Mouse (Mus musculus) kidney, postnatal 4 days (tissue): ENCODE measurements around the gene Nup54.

Experiments
- DNase-seq, 2 experiments: peaks; one replicate each; pipeline ENCODE4 v3.0.0; 2021; ENCODE audit warnings: mixed read lengths in 2 of 2

Nup54 gene

DNA sequence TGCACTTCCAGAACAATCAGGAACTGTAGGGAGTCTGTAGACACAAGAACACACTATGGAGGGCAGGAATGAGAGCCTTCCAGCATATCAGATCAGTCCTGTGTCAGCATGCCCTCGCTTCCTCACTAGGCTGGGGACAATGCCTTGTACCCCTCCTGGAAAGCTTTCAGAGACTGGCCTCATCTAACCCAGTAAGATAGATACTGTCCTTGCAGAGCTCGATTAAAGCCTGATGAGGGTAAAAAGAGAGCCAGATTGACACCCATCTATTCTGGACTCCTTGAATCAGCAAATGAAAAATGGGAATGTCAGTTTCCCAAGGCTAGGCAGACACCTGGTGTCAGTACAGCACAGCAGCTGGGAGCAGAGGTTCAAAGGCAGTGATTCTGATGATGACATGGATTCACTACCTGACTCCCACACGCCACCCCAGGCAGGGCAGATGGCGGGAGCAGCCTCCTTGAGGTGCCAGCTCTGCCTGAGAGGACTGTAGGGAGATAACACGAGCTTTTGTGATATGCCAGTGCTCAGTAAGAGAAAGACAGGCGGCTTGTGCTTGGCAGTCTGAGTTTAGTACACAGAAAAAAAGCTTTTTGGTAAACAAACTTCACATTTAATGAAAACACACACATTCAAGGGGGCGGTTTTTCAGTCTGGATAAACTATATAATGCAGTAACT lies 23.4 kb downstream of the Nup54 start:
- no peak for DNase-seq

DNA sequence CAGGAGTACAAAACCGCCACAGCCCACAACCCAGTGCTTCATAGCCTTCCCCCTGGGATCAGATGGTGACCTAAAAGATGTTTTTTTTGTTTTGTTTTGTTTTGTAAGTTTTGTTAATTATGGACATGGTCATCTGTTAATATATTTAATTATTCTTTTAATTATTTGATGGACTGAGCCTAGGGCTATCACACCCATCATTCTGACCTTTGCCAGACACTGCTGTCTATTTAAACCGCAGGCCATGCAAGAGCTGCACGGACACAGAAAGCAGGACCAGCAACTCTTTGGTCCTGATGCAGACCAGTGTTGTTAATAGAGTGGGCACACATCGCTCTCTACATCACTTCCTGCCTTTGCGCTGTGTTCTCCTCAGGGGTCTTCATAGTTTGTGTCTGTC lies 24.5 kb downstream of the Nup54 start:
- DNase-seq = no peak

DNA sequence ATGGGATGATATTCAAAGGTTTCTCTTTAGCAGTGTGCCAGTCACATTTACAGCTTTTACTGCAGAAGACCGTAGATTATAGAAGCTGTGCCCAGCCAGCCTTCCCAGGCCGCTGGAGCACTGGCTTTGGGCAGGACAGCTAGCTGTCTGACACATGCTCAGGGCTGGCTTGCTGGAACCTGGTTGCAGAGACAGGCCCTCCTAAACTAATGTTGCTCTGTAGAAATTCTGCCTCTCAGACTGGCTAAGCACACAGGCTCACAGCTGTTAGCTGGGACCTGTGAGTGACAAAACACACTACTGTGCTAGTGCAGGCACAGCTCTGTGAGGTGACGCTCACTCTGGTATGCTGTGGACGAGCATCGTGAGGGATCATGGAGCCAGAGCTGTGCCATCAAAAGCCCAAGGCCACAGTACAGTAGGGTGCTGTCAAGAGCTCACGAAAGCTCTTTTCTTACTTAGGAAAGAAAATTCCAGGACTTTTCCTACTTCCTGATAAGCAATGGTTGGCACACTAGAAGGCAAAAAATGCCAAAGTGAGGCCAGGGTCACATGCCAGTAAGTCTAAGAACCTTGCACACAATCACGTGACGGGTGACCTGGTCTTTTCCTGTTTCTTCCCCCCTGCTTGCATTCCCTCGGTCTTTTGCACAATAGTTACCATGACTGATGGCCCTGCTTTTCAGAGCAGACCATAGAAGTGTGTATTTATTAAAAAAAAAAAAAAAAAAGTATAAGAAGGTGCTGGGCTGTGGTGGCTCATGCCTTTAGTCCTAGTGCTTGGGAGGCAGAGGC lies 25.5 kb downstream of the Nup54 start:
- DNase-seq = no peak

GRCm38 (mm10) chr5:92404400-92404678 lies 30.7 kb downstream of the Nup54 start:
- no peak for DNase-seq

GRCm38 (mm10) chr5:92403562-92404399 lies 31.2 kb downstream of the Nup54 start:
- DNase-seq = no peak

- no peak for DNase-seq
These were observed 32.2 kb downstream of the Nup54 start for GRCm38 (mm10) chr5:92402816-92403215.

- DNase-seq = peak; percentile 90 to 92
These were observed 36.9 kb downstream of the Nup54 start for GRCm38 (mm10) chr5:92398153-92398552.

GRCm38 (mm10) chr5:92396476-92396875 lies 38.5 kb downstream of the Nup54 start:
- DNase-seq = no peak

- DNase-seq = no peak
These were observed 39.3 kb downstream of the Nup54 start for GRCm38 (mm10) chr5:92395764-92396163.

DNA sequence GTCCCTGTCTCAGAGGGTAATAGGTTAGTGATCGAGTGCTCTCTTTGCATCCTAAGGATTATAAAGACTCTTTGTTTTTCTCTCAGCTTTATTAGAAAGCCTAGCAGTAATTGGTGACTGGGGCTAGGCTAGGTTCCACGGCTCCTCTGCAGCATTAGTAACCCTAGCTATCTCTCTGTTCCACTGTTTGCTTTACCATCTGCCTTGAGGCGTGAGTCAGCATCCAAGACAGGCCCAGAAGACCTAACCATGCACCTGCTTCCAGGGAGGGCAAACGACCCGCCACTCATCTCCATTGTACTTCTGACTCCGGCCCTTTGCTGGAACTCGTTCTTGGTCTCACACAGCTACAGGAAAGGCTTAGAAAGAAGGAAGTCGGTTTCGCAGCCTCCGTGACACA lies 41.2 kb downstream of the Nup54 start:
- no peak for DNase-seq

DNA sequence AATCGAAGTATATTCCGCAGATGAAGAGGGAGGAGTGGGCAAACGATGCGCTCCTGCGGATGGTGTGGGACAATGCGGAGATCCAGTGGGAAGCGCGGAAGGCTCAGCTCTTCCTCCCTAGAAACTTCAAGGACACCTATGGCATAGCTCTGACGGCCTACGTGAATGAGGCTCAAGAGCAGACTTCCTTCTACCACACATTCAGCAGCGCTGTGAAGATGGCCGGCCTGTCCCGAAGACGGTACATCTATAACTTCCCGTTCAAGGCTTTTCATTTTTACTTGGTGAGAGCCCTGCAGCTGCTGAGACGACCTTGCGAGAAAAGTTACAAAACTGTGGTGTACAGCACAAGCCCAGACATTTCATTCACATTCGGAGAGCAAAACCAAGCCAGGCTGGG lies 42.5 kb downstream of the Nup54 start:
- no peak for DNase-seq

- no peak for DNase-seq
These were observed 44.4 kb downstream of the Nup54 start for GRCm38 (mm10) chr5:92390615-92391014.

GRCm38 (mm10) chr5:92389977-92390376 lies 45.0 kb downstream of the Nup54 start:
- DNase-seq = no peak

DNA sequence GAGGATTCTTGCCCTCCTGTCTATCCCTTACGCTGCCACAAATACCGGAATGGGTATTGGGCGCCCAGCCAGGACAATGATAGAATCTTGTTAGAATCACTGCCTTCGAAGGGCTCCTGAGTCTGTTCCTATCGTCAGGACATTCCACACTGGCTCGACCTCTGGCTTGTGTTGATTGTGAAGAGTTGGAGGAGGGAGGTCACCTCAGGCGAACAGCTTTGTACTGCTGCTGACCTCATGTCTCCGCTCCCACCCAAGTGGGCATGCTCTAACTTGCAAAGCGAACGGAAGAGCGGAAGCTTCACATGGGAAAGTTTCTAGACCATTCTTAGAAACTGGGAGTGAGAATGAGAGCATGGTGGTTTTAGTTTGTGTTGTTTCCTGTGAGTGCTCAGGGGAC lies 47.6 kb downstream of the Nup54 start:
- peak; percentile 53 to 69 for DNase-seq

- peak; percentile 31 to 62 for DNase-seq
These were observed 48.4 kb downstream of the Nup54 start for GRCm38 (mm10) chr5:92386643-92387042.

DNA sequence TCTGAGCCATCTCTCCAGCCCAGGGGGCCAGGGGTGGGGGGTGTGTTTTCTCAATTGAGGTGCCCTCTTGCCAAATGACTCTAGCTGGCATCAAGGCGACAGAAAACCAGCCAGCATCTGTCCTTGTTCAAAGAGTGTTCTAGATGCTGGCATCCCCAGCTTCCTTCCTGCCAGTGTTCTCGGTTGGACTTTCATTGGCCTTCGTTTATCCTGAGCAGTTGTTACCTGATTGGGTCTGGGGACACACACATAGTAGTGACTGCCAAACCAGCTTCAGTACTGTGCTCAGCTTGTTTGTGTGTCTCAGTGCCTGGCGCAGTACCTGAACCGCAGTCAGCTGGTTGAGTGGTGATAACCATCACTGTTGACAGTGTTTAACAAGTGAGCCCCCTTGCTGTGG lies 48.9 kb downstream of the Nup54 start:
- DNase-seq = no peak

- peak; percentile 56 to 59 for DNase-seq
These were observed 50.2 kb downstream of the Nup54 start for GRCm38 (mm10) chr5:92384855-92385254.

- DNase-seq = no peak
These were observed 51.3 kb downstream of the Nup54 start for GRCm38 (mm10) chr5:92383747-92384146.

GRCm38 (mm10) chr5:92382349-92382679 lies 52.7 kb downstream of the Nup54 start:
- DNase-seq = no peak

GRCm38 (mm10) chr5:92381550-92382348 lies 53.3 kb downstream of the Nup54 start:
- DNase-seq = peak; percentile 83 to 88

DNA sequence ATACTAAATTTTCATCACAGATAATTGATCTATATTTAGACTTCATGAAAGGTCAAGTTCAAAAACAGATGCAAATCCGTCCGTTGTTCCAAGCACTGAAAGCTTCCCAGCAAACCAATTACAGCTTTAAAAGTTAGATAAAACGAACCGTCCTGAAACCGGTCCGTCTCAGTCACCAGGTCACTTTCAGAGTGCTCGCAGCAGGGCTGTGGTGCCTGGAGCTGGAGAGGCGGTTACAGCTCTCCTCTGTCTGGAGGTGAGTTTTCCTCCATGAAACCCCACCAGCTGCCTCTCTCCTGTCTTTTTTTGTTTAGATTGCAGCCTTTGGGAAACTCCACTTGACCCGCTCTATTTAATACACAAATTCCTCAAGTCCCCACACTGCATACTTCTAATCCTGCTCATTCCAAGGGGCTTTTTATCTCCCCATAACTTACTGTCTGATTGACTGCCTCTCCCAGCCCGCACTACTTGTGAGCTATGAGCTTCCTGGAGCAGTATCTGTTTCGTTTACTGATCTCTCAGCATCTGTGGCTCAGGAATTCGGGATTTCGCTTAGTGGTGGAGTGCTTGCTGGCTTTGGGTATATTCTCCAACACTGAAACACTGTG lies 58.1 kb downstream of the Nup54 start:
- DNase-seq = peak in 1 of 2 experiments; percentile 15

DNA sequence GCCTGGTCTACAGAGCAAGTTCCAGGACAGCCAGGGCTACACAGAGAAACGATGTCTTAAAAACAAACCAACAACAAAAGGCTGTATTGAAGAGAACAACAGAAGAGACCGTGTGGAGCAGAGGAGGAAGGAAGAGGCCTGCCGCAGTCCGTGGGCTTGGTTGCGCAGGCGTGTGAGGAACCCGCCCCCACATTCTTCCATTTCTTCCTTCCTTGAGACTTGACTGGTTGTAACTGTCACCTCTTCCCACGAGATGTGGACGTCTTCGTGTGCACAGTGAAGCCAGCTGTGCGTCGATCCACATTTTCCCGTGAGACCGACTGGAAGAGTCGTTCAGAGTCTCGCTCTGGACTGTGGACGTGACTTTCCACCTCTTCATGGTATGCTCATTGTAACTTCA lies 59.7 kb downstream of the Nup54 start:
- DNase-seq = peak; percentile 36 to 60
